Mouse (Mus musculus): ENCODE data around the gene Olfr701. TPM values are rescaled to one million over a fixed set of nuclear protein-coding genes. Genes with fewer than 3 reads are reported as not detected.

The Olfr701 gene
- polyA plus RNA-seq (2016; fragmentation: Nextera tagmentation; extraction: Ambion mirVana), result not detected in 2 replicates

GRCm38 (mm10) chr7:106813829-106814228 is at the start of gene Olfr701:
TSS of gene Olfr701 (plus strand) at chr7:106814129.
- Histone ChIP-seq H3K36me3 (replicated peaks) (no peaks in the 10 kb centered on the region), H3K4me3 (no peak within 1 kb of the TSS), H3K4me1 (no peaks in the 10 kb centered on the region), H3K9me3 (no peaks in the 10 kb centered on the region), H3K27me3 (ENCODE audit: poor library complexity, severe bottlenecking) (no peaks in the 10 kb centered on the region), H3K27ac (no peak within 1 kb of the TSS)
- DNase-seq (ENCODE audit: extremely low spot score, low spot score), result no peak
- WGBS, result 82% methylated on average over 2 of the region's 2 CpGs

- H3K4me1 ChIP-seq, result no peaks in the 10 kb centered on the region
- no peak overlapping the region for H3K4me3 ChIP-seq
- no peaks in the 10 kb centered on the region for H3K9me3 ChIP-seq
- no peak for DNase-seq (ENCODE audit: extremely low spot score, low spot score)
- no peaks in the 10 kb centered on the region for H3K36me3 ChIP-seq (replicated peaks)
- no peak overlapping the region for H3K27ac ChIP-seq
- no peaks in the 10 kb centered on the region for H3K27me3 ChIP-seq (ENCODE audit: poor library complexity, severe bottlenecking)
Observed at GRCm38 (mm10) chr7:106788330-106788729, 25.6 kb upstream of the Olfr701 start.

GRCm38 (mm10) chr7:106793098-106793497 is 20.8 kb upstream of the Olfr701 start, which contains the start of gene Olfr699:
TSS of gene Olfr699 (minus strand) at chr7:106793198.
- DNase-seq (ENCODE audit: extremely low spot score, low spot score), result no peak
- Histone ChIP-seq H3K27ac (no peak within 1 kb of the TSS), H3K9me3 (no peaks in the 10 kb centered on the region), H3K4me1 (no peaks in the 10 kb centered on the region), H3K4me3 (no peak within 1 kb of the TSS), H3K27me3 (ENCODE audit: poor library complexity, severe bottlenecking) (no peaks in the 10 kb centered on the region), H3K36me3 (replicated peaks) (no peaks in the 10 kb centered on the region)
- 92% methylated on average over 1 of the region's 1 CpGs for WGBS

- WGBS, result 95% methylated on average over 1 of the region's 1 CpGs
- Histone ChIP-seq H3K4me3 (no peak within 1 kb of the TSS), H3K36me3 (replicated peaks) (no peaks in the 10 kb centered on the region), H3K4me1 (no peaks in the 10 kb centered on the region), H3K27me3 (ENCODE audit: poor library complexity, severe bottlenecking) (no peaks in the 10 kb centered on the region), H3K27ac (no peak within 1 kb of the TSS), H3K9me3 (no peaks in the 10 kb centered on the region)
- DNase-seq (ENCODE audit: extremely low spot score, low spot score), result no peak
Observed at GRCm38 (mm10) chr7:106808734-106809133, 5.2 kb upstream of the Olfr701 start, which contains the start of gene Olfr700. TSS of gene Olfr700 (minus strand) at chr7:106808834.

GRCm38 (mm10) chr7:106815775-106816174 is 1.8 kb downstream of the Olfr701 start:
- 79% methylated on average over 2 of the region's 2 CpGs for whole genome bisulfite sequencing
- H3K9me3 ChIP-seq, result no peaks in the 10 kb centered on the region
- no peak for DNase-seq (ENCODE audit: extremely low spot score, low spot score)
- H3K4me1 ChIP-seq, result no peaks in the 10 kb centered on the region
- no peak overlapping the region for H3K27ac ChIP-seq
- H3K27me3 ChIP-seq (ENCODE audit: poor library complexity, severe bottlenecking), result no peaks in the 10 kb centered on the region
- no peaks in the 10 kb centered on the region for H3K36me3 ChIP-seq (replicated peaks)
- H3K4me3 ChIP-seq, result no peak overlapping the region

GRCm38 (mm10) chr7:106818414-106818813 is 4.5 kb downstream of the Olfr701 start:
- Histone ChIP-seq H3K27me3 (ENCODE audit: poor library complexity, severe bottlenecking) (no peaks in the 10 kb centered on the region), H3K36me3 (replicated peaks) (no peaks in the 10 kb centered on the region), H3K4me3 (no peak overlapping the region), H3K27ac (no peak overlapping the region), H3K9me3 (no peaks in the 10 kb centered on the region), H3K4me1 (no peaks in the 10 kb centered on the region)
- no peak for DNase-seq (ENCODE audit: extremely low spot score, low spot score)

GRCm38 (mm10) chr7:106833793-106834192 is 19.9 kb downstream of the Olfr701 start, which contains the start of gene Olfr702:
TSS of gene Olfr702 (minus strand) at chr7:106833893.
- H3K4me1 ChIP-seq, result no peaks in the 10 kb centered on the region
- no peaks in the 10 kb centered on the region for H3K27me3 ChIP-seq (ENCODE audit: poor library complexity, severe bottlenecking)
- no peaks in the 10 kb centered on the region for H3K36me3 ChIP-seq (replicated peaks)
- H3K27ac ChIP-seq, result no peak within 1 kb of the TSS
- DNase-seq (ENCODE audit: extremely low spot score, low spot score), result no peak
- no peaks in the 10 kb centered on the region for H3K9me3 ChIP-seq
- no peak within 1 kb of the TSS for H3K4me3 ChIP-seq

- 70% methylated on average over 2 of the region's 2 CpGs for WGBS
- Histone ChIP-seq H3K4me1 (no peaks in the 10 kb centered on the region), H3K9me3 (no peaks in the 10 kb centered on the region), H3K27me3 (ENCODE audit: poor library complexity, severe bottlenecking) (no peaks in the 10 kb centered on the region), H3K27ac (no peak within 1 kb of the TSS), H3K36me3 (replicated peaks) (no peaks in the 10 kb centered on the region), H3K4me3 (no peak within 1 kb of the TSS)
- no peak for DNase-seq (ENCODE audit: extremely low spot score, low spot score)
Observed at GRCm38 (mm10) chr7:106843060-106843459, 29.1 kb downstream of the Olfr701 start, which contains the start of gene Olfr703. TSS of gene Olfr703 (plus strand) at chr7:106843360.

GRCm38 (mm10) chr7:106862885-106863284 is 49.0 kb downstream of the Olfr701 start, which contains the start of gene Olfr704:
TSS of gene Olfr704 (plus strand) at chr7:106863185.
- Histone ChIP-seq H3K4me1 (no peaks in the 10 kb centered on the region), H3K27ac (no peak within 1 kb of the TSS), H3K27me3 (ENCODE audit: poor library complexity, severe bottlenecking) (no peaks in the 10 kb centered on the region), H3K36me3 (replicated peaks) (no peaks in the 10 kb centered on the region), H3K9me3 (no peaks in the 10 kb centered on the region), H3K4me3 (no peak within 1 kb of the TSS)
- no peak for DNase-seq (ENCODE audit: extremely low spot score, low spot score)

Other genes starting within 250 kb of the Olfr701 start
- not detected in 2 replicates for gene Olfr693, start 133.5 kb upstream of the Olfr701 start, polyA plus RNA-seq (2016; fragmentation: Nextera tagmentation; extraction: Ambion mirVana)
- not detected in 2 replicates for gene Olfr694, start 122.3 kb upstream of the Olfr701 start, polyA plus RNA-seq (2016; fragmentation: Nextera tagmentation; extraction: Ambion mirVana)
- gene Olfr695, start 97.7 kb upstream of the Olfr701 start, polyA plus RNA-seq (2016; fragmentation: Nextera tagmentation; extraction: Ambion mirVana), result not detected in 2 replicates
- not detected in 2 replicates for gene Olfr697, start 71.7 kb upstream of the Olfr701 start, polyA plus RNA-seq (2016; fragmentation: Nextera tagmentation; extraction: Ambion mirVana)
- gene Olfr698, start 58.7 kb upstream of the Olfr701 start, polyA plus RNA-seq (2016; fragmentation: Nextera tagmentation; extraction: Ambion mirVana), result not detected in 2 replicates
- not detected in 2 replicates for gene Olfr699, start 20.9 kb upstream of the Olfr701 start, polyA plus RNA-seq (2016; fragmentation: Nextera tagmentation; extraction: Ambion mirVana)
- not detected in 2 replicates for gene Olfr700, start 5.3 kb upstream of the Olfr701 start, polyA plus RNA-seq (2016; fragmentation: Nextera tagmentation; extraction: Ambion mirVana)
- gene Olfr702, start 19.8 kb downstream of the Olfr701 start, polyA plus RNA-seq (2016; fragmentation: Nextera tagmentation; extraction: Ambion mirVana), result not detected in 2 replicates
- gene Olfr703, start 29.2 kb downstream of the Olfr701 start, polyA plus RNA-seq (2016; fragmentation: Nextera tagmentation; extraction: Ambion mirVana), result not detected in 2 replicates
- not detected in 2 replicates for gene Olfr704, start 49.1 kb downstream of the Olfr701 start, polyA plus RNA-seq (2016; fragmentation: Nextera tagmentation; extraction: Ambion mirVana)
- gene Olfr705, start 62.8 kb downstream of the Olfr701 start, polyA plus RNA-seq (2016; fragmentation: Nextera tagmentation; extraction: Ambion mirVana), result not detected in 2 replicates
- gene Olfr706, start 74.0 kb downstream of the Olfr701 start, polyA plus RNA-seq (2016; fragmentation: Nextera tagmentation; extraction: Ambion mirVana), result not detected in 2 replicates
- gene Olfr707, start 87.1 kb downstream of the Olfr701 start, polyA plus RNA-seq (2016; fragmentation: Nextera tagmentation; extraction: Ambion mirVana), result not detected in 2 replicates
- gene Olfr1532-ps1, start 93.9 kb downstream of the Olfr701 start, polyA plus RNA-seq (2016; fragmentation: Nextera tagmentation; extraction: Ambion mirVana), result not detected in 2 replicates
- gene Olfr709-ps1, start 118.1 kb downstream of the Olfr701 start, polyA plus RNA-seq (2016; fragmentation: Nextera tagmentation; extraction: Ambion mirVana), result not detected in 2 replicates
- gene Olfr710, start 134.2 kb downstream of the Olfr701 start, polyA plus RNA-seq (2016; fragmentation: Nextera tagmentation; extraction: Ambion mirVana), result not detected in 2 replicates
- not detected in 2 replicates for gene Olfr6, start 149.8 kb downstream of the Olfr701 start, polyA plus RNA-seq (2016; fragmentation: Nextera tagmentation; extraction: Ambion mirVana)
- gene Olfr711, start 161.3 kb downstream of the Olfr701 start, polyA plus RNA-seq (2016; fragmentation: Nextera tagmentation; extraction: Ambion mirVana), result not detected in 2 replicates
- not detected in 2 replicates for gene Olfr2, start 191.9 kb downstream of the Olfr701 start, polyA plus RNA-seq (2016; fragmentation: Nextera tagmentation; extraction: Ambion mirVana)
- gene Olfr713, start 217.0 kb downstream of the Olfr701 start, polyA plus RNA-seq (2016; fragmentation: Nextera tagmentation; extraction: Ambion mirVana), result not detected in 2 replicates

Data from forebrain, embryonic 10.5 days (tissue).